Mouse (Mus musculus) urinary bladder, postnatal 10 days (tissue): ENCODE data around the gene Tifab.

Experiments used
- DNase-seq: peaks from one replicate; pipeline ENCODE4 v3.0.0; 2022; ENCODE audit warnings: low spot score

The Tifab gene

GRCm38 (mm10) chr13:56176310-56176709, 2.4 kb downstream of the Tifab start:
- no peak for DNase-seq

- DNase-seq: no peak
Observed at GRCm38 (mm10) chr13:56175848-56176247, 2.8 kb downstream of the Tifab start.

DNA sequence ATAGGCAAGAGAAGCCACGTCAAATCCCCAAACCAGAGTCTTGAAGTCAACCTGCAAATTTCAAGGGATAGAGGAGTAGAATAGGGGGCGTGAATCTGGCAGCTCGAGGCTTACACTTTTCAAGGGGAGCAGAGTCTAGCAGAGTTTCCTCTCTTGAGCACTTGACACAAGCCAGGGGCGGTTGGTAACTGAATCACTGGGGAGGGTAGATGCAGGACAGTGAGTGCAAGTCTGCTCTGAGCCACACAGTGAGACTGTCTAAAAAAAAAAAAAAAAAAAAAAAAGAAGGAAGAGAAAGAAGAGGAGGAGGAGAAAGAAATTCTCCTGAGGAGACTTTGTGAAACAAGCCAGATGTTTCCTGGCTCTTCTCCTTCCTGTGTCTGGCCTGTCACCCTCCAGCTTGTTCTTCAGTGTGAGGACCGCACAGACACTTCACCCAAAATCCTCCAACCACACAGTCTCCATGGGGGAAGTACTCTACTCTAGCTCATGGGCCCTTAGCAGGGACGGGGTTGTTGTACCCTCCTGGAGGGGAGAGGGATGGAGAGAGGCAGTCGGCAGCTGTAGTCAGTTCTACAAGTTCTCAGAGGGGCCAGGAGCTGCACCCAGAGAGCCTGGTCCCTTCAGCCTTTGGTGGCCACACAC, 5.7 kb downstream of the Tifab start:
- no peak for DNase-seq

GRCm38 (mm10) chr13:56172106-56172505, 6.6 kb downstream of the Tifab start:
- no peak for DNase-seq

GRCm38 (mm10) chr13:56168403-56168781, 10.3 kb downstream of the Tifab start:
- no peak for DNase-seq

GRCm38 (mm10) chr13:56167446-56168402, 11.0 kb downstream of the Tifab start:
- DNase-seq: no peak

DNA sequence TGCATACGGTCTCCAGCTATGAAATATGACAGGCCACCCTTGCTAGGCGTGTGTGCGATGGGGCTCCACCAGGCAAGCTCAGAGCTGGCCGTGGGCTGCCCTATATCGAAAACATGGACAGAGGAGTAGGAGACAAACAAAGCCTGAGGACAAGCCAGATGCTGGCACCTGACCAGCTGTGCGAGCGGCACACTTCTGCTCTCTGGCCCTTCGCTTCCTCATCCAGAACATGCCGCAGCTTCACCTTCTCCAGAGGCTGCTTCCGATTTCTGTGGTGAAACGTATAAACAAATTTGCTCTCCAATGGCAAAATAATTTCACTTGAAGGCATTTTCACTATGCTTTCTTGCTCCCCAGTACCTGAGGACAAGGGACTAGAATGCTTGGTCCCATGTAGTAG, 13.1 kb downstream of the Tifab start:
- DNase-seq: no peak

DNA sequence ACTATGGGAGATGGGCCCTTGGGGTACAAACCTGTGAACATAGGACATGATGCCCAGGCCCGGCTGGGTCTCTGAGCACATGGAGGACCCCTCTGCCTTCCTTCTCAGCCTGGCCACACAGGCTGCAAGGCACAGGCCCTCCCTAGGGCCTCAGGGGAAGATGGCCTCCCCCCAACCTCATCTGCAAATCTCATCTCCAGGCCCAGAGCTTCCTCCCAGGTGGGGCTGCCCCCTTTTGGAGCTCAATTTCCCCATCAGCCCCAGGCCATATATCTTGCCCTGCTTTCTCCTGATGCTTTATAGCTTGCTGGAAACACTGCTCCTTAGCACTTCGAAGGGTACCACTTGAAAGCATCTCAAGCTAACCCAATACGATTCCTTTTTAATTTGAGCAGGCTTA, 14.3 kb downstream of the Tifab start:
- DNase-seq: no peak

DNA sequence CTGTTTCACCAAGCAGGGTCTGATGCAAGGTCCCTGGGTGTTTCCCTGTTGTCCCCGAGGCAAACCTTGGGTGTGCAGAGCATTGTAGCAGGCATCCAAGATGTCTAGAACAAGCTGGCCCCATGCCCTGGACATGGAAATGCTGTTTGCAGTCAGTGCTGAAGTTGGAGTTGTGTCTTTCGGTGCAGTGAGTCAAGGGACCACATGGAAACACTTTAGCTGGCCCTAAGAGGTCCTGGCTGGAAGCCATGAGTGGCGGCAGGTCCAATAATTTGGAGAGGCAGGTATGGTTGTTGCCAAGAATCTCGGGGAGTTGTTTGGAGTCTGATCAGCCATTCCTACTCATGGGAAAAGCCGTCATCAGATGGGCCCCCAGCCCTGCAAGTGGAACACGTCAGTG, 14.9 kb downstream of the Tifab start:
- no peak for DNase-seq

DNA sequence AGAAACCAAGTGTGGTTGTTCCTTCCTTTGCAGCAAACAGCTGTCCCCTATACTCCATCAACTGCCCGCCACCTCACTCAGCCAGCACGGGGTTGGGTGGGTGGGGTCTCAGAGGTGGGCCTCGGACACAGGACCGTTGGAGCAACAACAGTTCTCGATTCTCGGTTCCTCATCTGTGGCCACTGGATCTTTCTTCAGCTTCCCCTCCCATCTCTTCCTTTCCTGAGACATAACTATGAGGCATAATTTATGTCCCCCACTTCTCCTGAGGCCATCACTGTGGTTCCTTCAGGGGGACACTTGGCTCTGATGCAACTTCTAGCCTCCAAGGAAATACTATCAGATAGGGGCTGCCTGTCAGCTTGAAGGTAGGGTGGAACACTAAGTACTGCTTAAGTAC, 15.8 kb downstream of the Tifab start:
- DNase-seq: no peak

DNA sequence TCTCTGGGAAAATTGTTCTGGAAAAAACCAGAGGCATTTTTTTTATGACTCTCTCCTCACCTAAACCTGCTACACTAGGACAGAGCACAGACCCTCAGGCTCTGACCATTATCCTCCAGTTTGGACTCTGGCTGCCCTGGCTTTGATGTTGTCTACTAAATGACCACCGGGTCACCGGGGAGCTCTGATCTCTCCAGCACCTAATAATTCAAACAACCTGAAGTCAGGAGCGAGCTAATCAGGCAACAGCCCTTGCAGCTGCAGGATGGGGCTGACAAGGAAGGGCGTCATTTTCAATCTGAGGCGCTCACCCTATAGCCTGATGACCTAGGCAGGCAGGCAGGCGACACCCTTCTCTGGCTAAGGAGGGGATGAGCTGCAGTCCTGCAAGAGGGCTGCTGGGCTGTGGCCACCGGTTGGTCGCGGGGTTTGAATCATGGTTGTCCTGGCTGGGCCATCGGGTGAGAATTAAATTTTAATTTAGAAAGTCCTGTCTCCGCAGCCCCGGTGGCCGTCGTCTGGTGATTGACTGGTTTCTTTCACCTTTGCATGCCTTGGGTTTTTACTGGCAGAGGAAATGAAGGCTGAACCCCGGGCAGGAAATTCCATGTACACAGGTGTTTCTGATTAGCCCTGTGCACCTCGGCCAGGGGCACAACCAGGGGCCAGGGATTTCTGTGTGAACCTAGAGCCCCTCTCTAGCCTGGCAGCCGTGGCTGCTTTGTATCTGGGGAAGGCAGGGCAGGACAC, 18.9 kb downstream of the Tifab start:
- DNase-seq: no peak

DNA sequence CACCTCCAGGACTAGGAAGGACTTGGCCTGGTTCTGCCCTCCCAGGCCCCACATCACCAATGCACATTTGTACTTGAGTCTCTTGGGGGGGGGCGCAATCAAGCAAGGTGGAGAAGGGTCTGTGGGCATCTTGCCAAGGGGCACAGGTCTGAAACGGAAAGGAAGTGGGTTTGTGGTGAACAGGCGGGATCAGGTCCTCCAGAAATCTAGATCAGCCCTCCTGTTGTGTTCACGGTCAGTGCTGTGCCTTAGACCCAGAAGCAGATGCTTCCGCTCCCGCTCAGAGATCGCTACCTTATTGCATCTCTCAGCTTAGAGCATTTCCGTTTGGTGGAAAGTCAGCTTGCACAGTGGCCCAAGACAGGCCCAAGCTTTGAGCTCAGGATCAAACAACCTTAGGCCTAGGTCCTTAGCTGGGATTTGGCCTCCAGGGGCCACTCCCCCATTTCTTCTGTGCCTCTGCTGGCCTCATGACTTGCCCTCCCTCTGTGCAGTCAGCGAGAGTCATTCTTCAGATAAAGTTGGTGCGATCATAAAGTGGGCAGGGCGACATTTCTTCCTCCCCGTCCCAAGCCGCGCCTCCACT, 19.6 kb downstream of the Tifab start:
- no peak for DNase-seq

GRCm38 (mm10) chr13:56155671-56156070, 23.0 kb downstream of the Tifab start:
- DNase-seq: no peak

- no peak for DNase-seq
Observed at GRCm38 (mm10) chr13:56155048-56155447, 23.6 kb downstream of the Tifab start.

DNA sequence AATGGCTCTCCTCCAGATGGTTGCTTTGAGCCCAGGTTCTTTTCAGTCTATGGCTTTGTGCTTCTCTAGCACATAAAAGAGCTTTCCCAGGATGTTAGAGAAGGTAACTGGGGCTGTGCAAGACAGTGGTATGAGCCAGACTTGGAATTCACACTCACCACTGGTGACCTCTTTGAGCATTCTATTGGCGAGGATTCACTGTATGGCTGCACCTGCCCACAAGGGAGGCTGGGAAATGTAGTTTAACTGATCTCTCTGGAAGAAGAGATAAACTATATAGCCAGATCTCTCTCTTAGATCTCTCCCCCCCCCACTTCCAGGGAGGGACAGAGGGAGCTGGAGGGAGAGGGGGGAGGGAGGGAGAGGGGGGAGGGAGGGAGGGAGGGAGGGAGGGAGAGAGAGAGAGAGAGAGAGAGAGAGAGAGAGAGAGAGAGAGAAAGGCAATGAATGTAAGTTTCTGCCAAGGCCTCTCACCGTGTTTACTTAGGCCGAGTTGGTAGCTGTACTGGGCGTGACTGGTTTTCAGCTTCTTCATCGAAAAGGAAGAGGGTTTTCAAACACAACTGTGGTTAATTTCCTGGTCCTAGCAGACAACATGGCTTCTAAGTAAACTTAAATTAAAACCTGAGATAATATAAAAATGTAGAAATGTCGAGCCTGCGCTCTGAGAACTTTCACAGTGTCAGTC, 25.8 kb downstream of the Tifab start:
- DNase-seq: no peak

GRCm38 (mm10) chr13:56151404-56152226, 27.1 kb downstream of the Tifab start:
- no peak for DNase-seq

GRCm38 (mm10) chr13:56145523-56145922, 33.2 kb downstream of the Tifab start:
- no peak for DNase-seq

DNA sequence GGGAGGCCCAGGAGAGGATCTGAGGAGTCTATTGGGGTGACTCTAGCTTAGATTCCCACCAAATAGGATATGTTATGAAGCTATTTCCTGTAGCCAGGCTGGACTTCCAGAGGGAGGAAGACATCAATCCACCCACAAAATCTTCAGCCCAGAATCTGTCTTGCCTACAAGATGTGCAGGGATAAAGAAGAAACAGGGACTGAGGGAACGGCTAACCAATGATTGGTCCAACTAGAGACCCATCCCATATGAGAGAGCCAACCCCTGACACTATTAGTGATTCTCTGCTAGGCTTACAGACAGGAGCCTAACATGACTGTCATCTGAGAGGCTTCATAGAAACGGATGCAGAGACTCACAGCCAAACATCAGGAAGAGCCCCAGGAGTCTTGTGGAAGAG, 34.7 kb downstream of the Tifab start:
- no peak for DNase-seq

- no peak for DNase-seq
Observed at GRCm38 (mm10) chr13:56143151-56143513, 35.6 kb downstream of the Tifab start.

- DNase-seq: no peak
Observed at GRCm38 (mm10) chr13:56142382-56143150, 36.1 kb downstream of the Tifab start.
